Mouse (Mus musculus): ENCODE data around the gene Polg.

- TF ChIP-seq CTCF (IDR thresholded peaks at IDR 0.05; ENCODE audit: borderline replicate concordance, insufficient read depth, low read depth, low read length), result peak; percentile 97
- 0 out of 2 replicates have a peak, but pooled peaks have one; percentile 24 for TF ChIP-seq POLR2A (IDR thresholded peaks at IDR 0.05; ENCODE audit: borderline replicate concordance, insufficient read depth, low read length)
Observed at GRCm38 (mm10) chr7:79495988-79496815, 30.0 kb upstream of the Polg start.
